Mouse (Mus musculus): ENCODE results near the gene Trem3. TPM values are rescaled to one million over a fixed set of nuclear protein-coding genes. Genes with fewer than 3 reads are reported as not detected.

The Trem3 gene
- not detected for total RNA-seq (2021)
- long read RNA-seq, experiment 1, result 0 reads
- long read RNA-seq, experiment 2, result 0 reads

- H3K27ac ChIP-seq, result no peak within 1 kb of the TSS
- intact Hi-C loops (cut with DNase I), result no loop called here
- no peak for TF ChIP-seq CTCF (IDR thresholded peaks at IDR 0.05)
- no peak within 1 kb of the TSS for H3K4me3 ChIP-seq
- DNase-seq, result no peak
Observed at GRCm38 (mm10) chr17:48247221-48247928, at the start of gene Trem3. Gene Trem3 (plus strand): TSS chr17:48247777.

GRCm38 (mm10) chr17:48203086-48203485 lies 44.5 kb upstream of the Trem3 start:
- no peak for DNase-seq
- TF ChIP-seq CTCF (IDR thresholded peaks at IDR 0.05), result no peak
- no peak overlapping the region for H3K27ac ChIP-seq
- no peak overlapping the region for H3K4me3 ChIP-seq
- intact Hi-C loops (cut with DNase I), result no loop called here

- no peak for DNase-seq
- intact Hi-C loops (cut with DNase I), result no loop called here
- H3K27ac ChIP-seq, result no peak overlapping the region
- H3K4me3 ChIP-seq, result no peak overlapping the region
- TF ChIP-seq CTCF (IDR thresholded peaks at IDR 0.05), result no peak
Observed at GRCm38 (mm10) chr17:48212596-48212995, 35.0 kb upstream of the Trem3 start.

GRCm38 (mm10) chr17:48213511-48213910 lies 34.1 kb upstream of the Trem3 start:
- no peak overlapping the region for H3K4me3 ChIP-seq
- DNase-seq, result no peak
- TF ChIP-seq CTCF (IDR thresholded peaks at IDR 0.05), result no peak
- H3K27ac ChIP-seq, result no peak overlapping the region
- intact Hi-C loops (cut with DNase I), result no loop called here

- TF ChIP-seq CTCF (IDR thresholded peaks at IDR 0.05), result no peak
- no peak overlapping the region for H3K27ac ChIP-seq
- intact Hi-C loops (cut with DNase I), result no loop called here
- H3K4me3 ChIP-seq, result no peak overlapping the region
- DNase-seq, result no peak
Observed at GRCm38 (mm10) chr17:48215429-48215828, 32.1 kb upstream of the Trem3 start.

- Histone ChIP-seq H3K27ac (no peak overlapping the region), H3K4me3 (no peak overlapping the region)
- DNase-seq, result no peak
- TF ChIP-seq CTCF (IDR thresholded peaks at IDR 0.05), result no peak
- intact Hi-C loops (cut with DNase I), result no loop called here
Observed at GRCm38 (mm10) chr17:48230680-48231079, 16.9 kb upstream of the Trem3 start.

GRCm38 (mm10) chr17:48232518-48232917 lies 15.1 kb upstream of the Trem3 start, which contains the start of gene Trem1:
Gene Trem1 (plus strand): TSS chr17:48232768.
- intact Hi-C loops (cut with DNase I), result no loop called here
- no peak within 1 kb of the TSS for H3K27ac ChIP-seq

GRCm38 (mm10) chr17:48233789-48234188 lies 13.8 kb upstream of the Trem3 start:
- H3K4me3 ChIP-seq, result no peak overlapping the region
- no peak for TF ChIP-seq CTCF (IDR thresholded peaks at IDR 0.05)
- H3K27ac ChIP-seq, result no peak overlapping the region
- DNase-seq, result no peak
- intact Hi-C loops (cut with DNase I), result no loop called here

More at GRCm38 (mm10) chr17:48232518-48232917, 15.1 kb upstream of the Trem3 start, which contains the start of gene Trem1:
- DNase-seq, result no peak
- no peak for TF ChIP-seq CTCF (IDR thresholded peaks at IDR 0.05)
- no peak within 1 kb of the TSS for H3K4me3 ChIP-seq

- intact Hi-C loops (cut with DNase I), result no loop called here
- H3K4me3 ChIP-seq, result no peak overlapping the region
- no peak for TF ChIP-seq CTCF (IDR thresholded peaks at IDR 0.05)
- no peak overlapping the region for H3K27ac ChIP-seq
- no peak for DNase-seq
Observed at GRCm38 (mm10) chr17:48234550-48234949, 13.0 kb upstream of the Trem3 start.

- TF ChIP-seq CTCF (IDR thresholded peaks at IDR 0.05), result no peak
- no peak for DNase-seq
- H3K27ac ChIP-seq, result no peak overlapping the region
- H3K4me3 ChIP-seq, result no peak overlapping the region
- intact Hi-C loops (cut with DNase I), result no loop called here
Observed at GRCm38 (mm10) chr17:48235773-48236370, 11.7 kb upstream of the Trem3 start.

GRCm38 (mm10) chr17:48237621-48238020 lies 10.0 kb upstream of the Trem3 start:
- intact Hi-C loops (cut with DNase I), result no loop called here
- no peak overlapping the region for H3K4me3 ChIP-seq
- H3K27ac ChIP-seq, result no peak overlapping the region
- no peak for DNase-seq
- TF ChIP-seq CTCF (IDR thresholded peaks at IDR 0.05), result no peak

- no peak overlapping the region for H3K27ac ChIP-seq
- no peak overlapping the region for H3K4me3 ChIP-seq
- no peak for TF ChIP-seq CTCF (IDR thresholded peaks at IDR 0.05)
- intact Hi-C loops (cut with DNase I), result no loop called here
- DNase-seq, result no peak
Observed at GRCm38 (mm10) chr17:48249039-48249438, 1.5 kb downstream of the Trem3 start.

- Histone ChIP-seq H3K27ac (no peak overlapping the region), H3K4me3 (no peak overlapping the region)
- intact Hi-C loops (cut with DNase I), result no loop called here
- TF ChIP-seq CTCF (IDR thresholded peaks at IDR 0.05), result no peak
- DNase-seq, result no peak
Observed at GRCm38 (mm10) chr17:48249501-48249900, 1.9 kb downstream of the Trem3 start.

GRCm38 (mm10) chr17:48250631-48251030 lies 3.1 kb downstream of the Trem3 start:
- DNase-seq, result no peak
- intact Hi-C loops (cut with DNase I), result no loop called here
- H3K4me3 ChIP-seq, result no peak overlapping the region

More at GRCm38 (mm10) chr17:48250631-48251030, 3.1 kb downstream of the Trem3 start:
- TF ChIP-seq CTCF (IDR thresholded peaks at IDR 0.05), result no peak
- no peak overlapping the region for H3K27ac ChIP-seq

Measured in gastrocnemius, adult 2 months (tissue).